Mouse (Mus musculus) limb, embryonic 12.5 days (tissue): ENCODE measurements around the gene Ada. TPM values are rescaled to one million over a fixed set of nuclear protein-coding genes. Genes with fewer than 3 reads are reported as not detected.

Experiments used
- ATAC-seq: fragments of 200-750 bp; cut with Nextera tagmentation; 2 replicates; pipeline ENCODE4 v1.8.0; 2017; ENCODE audit warnings: low read depth, moderate TSS enrichment; ENCODE audit not compliant: insufficient number of reproducible peaks, insufficient read depth, low FRiP score, low TSS enrichment
- H3K27ac ChIP-seq: fragments of 300-500 bp; sonication (generic); 2 replicates; pipeline ENCODE4 v1.5.1; 2016; ENCODE audit warnings: mild to moderate bottlenecking, moderate library complexity
- H3K27me3 ChIP-seq: fragments of 300-500 bp; sonication (generic); 2 replicates; pipeline ENCODE4 v1.6.1; 2016; ENCODE audit warnings: mild to moderate bottlenecking, moderate library complexity
- H3K36me3 ChIP-seq: fragments of 300-500 bp; sonication (generic); 2 replicates; pipeline ENCODE4 v1.6.1; 2016; ENCODE audit warnings: mild to moderate bottlenecking, moderate library complexity
- H3K4me1 ChIP-seq: fragments of 300-500 bp; sonication (generic); replicated peaks from 2 replicates; pipeline ENCODE4 v1.6.1; 2016
- H3K4me2 ChIP-seq: fragments of 300-500 bp; sonication (generic); 2 replicates; pipeline ENCODE4 v1.6.1; 2016; ENCODE audit warnings: mild to moderate bottlenecking, moderate library complexity
- H3K4me3 ChIP-seq: fragments of 300-500 bp; sonication (generic); replicated peaks from 2 replicates; pipeline ENCODE4 v1.5.1; 2016; ENCODE audit warnings: mild to moderate bottlenecking
- H3K9ac ChIP-seq: fragments of 300-500 bp; sonication (generic); replicated peaks from 2 replicates; pipeline ENCODE4 v1.6.1; 2016; ENCODE audit warnings: mild to moderate bottlenecking, moderate library complexity
- H3K9me3 ChIP-seq: fragments of 300-500 bp; sonication (generic); 2 replicates; pipeline ENCODE4 v1.6.1; 2016; ENCODE audit warnings: mild to moderate bottlenecking, moderate library complexity
- WGBS: fragments of 180-500 bp; shearing (Covaris S2); methylation state at CpG from one replicate; pipeline ENCODE4 v1.1.7; 2016; 5-methylcytosine and 5-hydroxymethylcytosine counted together
- polyA plus RNA-seq: library from polyadenylated mRNA; unstranded; fragments of >200 nt; fragmentation: Nextera tagmentation; extraction: Ambion mirVana; gene quantifications from 2 replicates; pipeline ENCODE4 v1.2.1, GENCODE M21; 2016

Ada gene
- polyA plus RNA-seq, 1 experiment from 2014 or later = 8.1 TPM

DNA sequence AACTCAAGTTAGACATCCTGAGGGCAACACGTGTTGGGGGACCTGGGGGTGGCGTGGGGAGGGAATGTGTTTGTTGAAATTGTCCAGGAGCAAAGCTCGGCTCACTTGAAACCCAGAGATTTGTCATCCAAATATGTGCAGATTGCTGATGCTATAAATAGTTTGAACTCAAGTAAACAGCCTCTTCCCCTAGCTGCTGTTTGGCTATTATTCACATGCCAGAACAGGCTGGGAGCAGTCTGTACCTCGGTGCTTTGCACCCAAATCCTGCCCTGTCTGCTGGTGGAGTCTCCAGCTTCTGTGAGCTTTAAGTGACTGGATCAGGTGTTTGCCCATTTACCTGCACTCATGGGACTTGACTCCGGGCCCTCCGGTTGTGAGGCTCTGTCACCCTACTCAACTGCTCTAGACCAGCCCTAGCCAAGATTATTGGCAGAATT, 64.3 kb downstream of the Ada start:
- H3K4me2 ChIP-seq = no peak overlapping the region
- H3K9ac ChIP-seq = 0 out of 2 replicates have a peak overlapping the region, but pooled peaks have one; percentile 1
- no peak overlapping the region; the same call in 1 of the 2 replicates for H3K27ac ChIP-seq
- H3K27me3 ChIP-seq = no peaks in the 10 kb centered on the region
- no peaks in the 10 kb centered on the region for H3K36me3 ChIP-seq
- H3K9me3 ChIP-seq = no peaks in the 10 kb centered on the region
- WGBS = 60% methylated on average over 6 of the region's 6 CpGs
- H3K4me3 ChIP-seq = no peak overlapping the region
- no peak for ATAC-seq
- H3K4me1 ChIP-seq = peaks cover 16% of the 10 kb centered on the region; the same call in 1 of the 2 replicates

DNA sequence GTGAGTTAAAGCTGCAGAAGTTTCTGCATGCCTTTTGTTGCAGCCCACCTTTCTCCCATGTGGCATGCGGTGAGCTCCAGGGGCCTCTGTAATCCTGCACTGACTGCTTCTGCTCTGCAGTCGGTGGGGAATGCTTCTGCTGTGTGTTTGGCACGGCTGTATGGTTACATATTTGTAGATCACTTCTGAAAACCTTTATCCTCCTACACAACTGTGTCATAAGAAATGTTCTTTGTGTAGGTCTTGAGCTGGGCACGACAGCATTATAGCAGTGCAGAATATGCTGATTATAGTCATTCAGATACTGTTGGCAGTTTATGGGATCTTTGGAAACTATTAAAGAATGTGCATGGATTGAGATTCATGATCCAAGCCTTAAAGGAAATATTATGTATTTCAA, 64.8 kb downstream of the Ada start:
- Histone ChIP-seq H3K9ac (no peak overlapping the region), H3K9me3 (no peaks in the 10 kb centered on the region), H3K27me3 (no peaks in the 10 kb centered on the region), H3K4me2 (no peak overlapping the region), H3K4me1 (peaks cover 12% of the 10 kb centered on the region; the same call in 1 of the 2 replicates), H3K4me3 (no peak overlapping the region), H3K27ac (0 out of 2 replicates have a peak overlapping the region, but pooled peaks have one; percentile 50), H3K36me3 (no peaks in the 10 kb centered on the region)
- ATAC-seq = no peak
- WGBS = 61% methylated on average over 4 of the region's 4 CpGs

DNA sequence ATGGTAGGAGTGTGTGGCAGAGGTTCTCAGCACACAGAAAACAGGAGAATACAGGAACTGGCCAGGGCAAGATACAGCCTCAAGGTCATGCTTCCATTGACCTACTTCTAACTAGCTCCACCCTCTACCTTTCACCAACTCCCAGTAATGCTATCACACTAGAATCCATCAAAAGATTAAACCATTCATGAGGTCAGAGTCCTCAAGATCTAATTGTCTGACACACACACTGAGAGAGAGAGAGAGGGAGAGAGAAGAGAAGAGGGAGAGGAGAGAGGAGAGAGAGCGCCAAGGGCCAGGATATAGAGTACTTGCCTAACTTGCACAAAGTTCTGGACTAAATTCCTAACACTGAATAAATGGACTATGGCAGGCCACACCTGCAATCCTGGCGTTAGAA, 67.7 kb downstream of the Ada start:
- Histone ChIP-seq H3K4me3 (no peak overlapping the region), H3K9ac (no peak overlapping the region)
- ATAC-seq = no peak

DNA sequence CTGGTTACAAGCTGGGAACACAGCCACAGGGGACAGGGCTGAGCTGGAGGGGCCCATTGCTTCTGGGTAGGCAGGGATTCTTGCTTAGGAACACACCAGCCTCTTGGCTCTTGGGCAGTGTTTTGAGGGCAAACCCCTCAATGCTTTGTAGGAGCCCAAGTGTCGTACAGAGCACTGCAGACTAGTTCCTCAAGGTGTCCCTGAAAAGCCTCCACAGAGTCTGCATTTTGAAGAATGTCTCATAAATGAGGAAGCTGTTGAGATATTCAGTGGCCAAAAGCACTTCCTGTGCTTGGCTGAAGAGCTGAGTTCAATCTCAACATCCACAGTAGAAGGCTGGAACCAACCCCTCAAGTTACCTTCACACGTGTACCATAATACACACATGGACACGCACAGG, 73.3 kb downstream of the Ada start:
- no peak overlapping the region for H3K4me3 ChIP-seq
- no peak overlapping the region for H3K27ac ChIP-seq
- H3K36me3 ChIP-seq = peaks cover 1% of the 10 kb centered on the region; the same call in 1 of the 2 replicates
- 92% methylated on average over 3 of the region's 3 CpGs for WGBS
- H3K4me1 ChIP-seq = peaks cover 21% of the 10 kb centered on the region
- no peaks in the 10 kb centered on the region for H3K27me3 ChIP-seq
- no peak overlapping the region for H3K4me2 ChIP-seq
- no peak overlapping the region for H3K9ac ChIP-seq
- no peak for ATAC-seq
- no peaks in the 10 kb centered on the region for H3K9me3 ChIP-seq

More for the DNA sequence above, 67.7 kb downstream of the Ada start:
- Histone ChIP-seq H3K4me2 (no peak overlapping the region), H3K9me3 (no peaks in the 10 kb centered on the region), H3K27ac (no peak overlapping the region), H3K4me1 (peaks cover 12% of the 10 kb centered on the region; the same call in 1 of the 2 replicates), H3K27me3 (no peaks in the 10 kb centered on the region), H3K36me3 (no peaks in the 10 kb centered on the region)
- 85% methylated on average over 2 of the region's 2 CpGs for WGBS

Other genes with a start within 250 kb of the Ada start
- gene Hnf4a, start 243.4 kb downstream of the Ada start, polyA plus RNA-seq = 0.23 TPM in 1 of 2 replicates, not detected in the other
- gene Ttpal, start 147.9 kb downstream of the Ada start, polyA plus RNA-seq = 47.5 and 48.6 TPM in 2 replicates
- 25.4 and 29.0 TPM in 2 replicates for gene Serinc3, start 105.1 kb downstream of the Ada start, polyA plus RNA-seq
- 133 and 135 TPM in 2 replicates for gene Pkig, start 91.9 kb downstream of the Ada start, polyA plus RNA-seq
- gene Ccn5, start 70.6 kb upstream of the Ada start, polyA plus RNA-seq = 0.20 and 0.50 TPM in 2 replicates
- 0.23 TPM in 1 of 2 replicates, not detected in the other for gene Kcnk15, start 103.4 kb upstream of the Ada start, polyA plus RNA-seq
- 0.26 and 0.32 TPM in 2 replicates for gene Rims4, start 168.4 kb upstream of the Ada start, polyA plus RNA-seq
- gene Ywhab, start 244.7 kb upstream of the Ada start, polyA plus RNA-seq = 315 and 333 TPM in 2 replicates